Mouse (Mus musculus): ENCODE data around the gene Maoa.

The Maoa gene

DNA sequence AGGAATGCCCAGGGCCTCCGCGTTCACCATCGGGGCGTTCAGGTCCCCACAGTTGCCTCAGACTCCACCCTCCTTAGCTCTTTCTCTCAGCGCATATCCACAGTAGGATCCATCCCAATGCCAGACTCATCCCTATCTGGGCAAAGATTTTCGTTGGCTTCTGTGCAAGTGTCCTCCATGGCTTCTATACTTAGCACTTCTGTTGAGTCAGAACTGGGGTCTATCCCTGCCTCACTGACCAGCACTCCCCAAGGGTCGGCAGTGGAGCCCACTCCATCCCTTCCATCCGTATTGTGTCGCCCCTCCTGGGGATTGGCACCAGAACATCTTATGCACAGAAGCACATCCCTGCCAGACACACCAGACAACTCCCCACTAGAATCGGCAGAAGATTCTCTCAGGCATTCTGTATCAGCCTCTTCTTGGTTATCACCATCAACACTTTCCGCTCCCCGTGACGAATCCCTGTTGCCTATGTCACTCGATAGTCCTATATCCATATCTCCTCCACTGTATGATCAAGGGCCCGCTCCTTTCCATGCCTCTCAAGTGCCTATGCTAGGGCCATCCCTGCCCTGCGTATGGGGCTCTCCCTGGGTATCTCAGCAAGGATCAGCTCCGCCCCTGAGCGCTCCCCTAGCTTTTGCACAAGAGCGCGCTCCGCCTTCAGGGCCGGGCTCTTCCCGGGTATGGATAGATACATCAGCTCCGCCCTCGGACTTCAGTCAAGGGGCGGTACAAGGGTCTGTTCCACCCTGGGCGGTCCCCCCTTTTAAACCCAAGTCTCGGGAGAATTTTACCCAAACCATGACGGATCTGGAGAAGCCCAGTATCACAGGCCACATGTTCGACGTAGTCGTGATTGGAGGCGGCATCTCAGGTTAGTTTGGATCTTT lies at the start of gene Maoa:
Gene Maoa, plus strand, starts transcription at position 665 of the 896 bp plus-strand sequence.
- peak; percentile 89 for DNase-seq

- DNase-seq, result peak; percentile 86
Measured at GRCm38 (mm10) chrX:16618225-16619033, 1.1 kb upstream of the Maoa start.

DNA sequence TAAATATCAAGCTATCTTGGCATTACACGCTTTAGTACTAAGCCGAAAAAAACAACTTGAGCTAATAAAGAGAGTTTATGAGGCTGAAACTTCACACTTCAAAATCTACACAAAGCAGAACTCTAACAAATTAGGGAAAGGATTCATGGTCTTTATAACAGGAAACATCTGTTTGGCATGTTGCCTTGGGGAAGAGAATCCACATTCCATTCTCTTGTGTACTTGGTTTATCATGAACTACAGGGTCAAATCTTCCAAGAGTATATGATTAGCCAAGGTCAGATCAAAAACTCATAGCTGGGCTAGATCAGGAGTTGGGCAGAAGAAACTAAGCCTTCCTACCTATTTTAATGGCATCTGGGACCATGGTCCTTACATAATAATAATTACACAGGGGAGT lies 37.0 kb downstream of the Maoa start:
- peak; percentile 4 for DNase-seq

DNA sequence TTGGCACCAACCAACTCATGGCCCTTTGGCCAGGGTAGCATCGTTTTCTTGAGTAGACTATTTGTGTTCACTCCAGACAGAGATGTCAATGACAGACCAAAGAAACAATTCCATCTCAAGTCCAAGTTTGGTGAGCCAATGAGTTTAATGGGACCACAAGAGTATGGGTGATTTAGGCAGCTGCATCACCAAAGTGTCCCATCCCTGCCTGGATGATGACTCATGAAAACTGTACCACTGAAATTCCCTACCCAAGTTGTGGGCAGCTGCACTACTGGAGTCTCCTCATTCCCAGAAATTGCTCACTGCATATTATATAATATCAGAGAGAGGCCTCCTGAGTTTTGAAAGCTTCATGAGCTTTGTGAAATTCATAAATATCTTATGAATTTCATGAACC lies 86.6 kb downstream of the Maoa start:
- no peak for DNase-seq

GRCm38 (mm10) chrX:16714033-16714432 lies 94.5 kb downstream of the Maoa start:
- DNase-seq, result no peak
